Mouse (Mus musculus): ENCODE measurements around the gene Grid2. TPM values are rescaled to one million over a fixed set of nuclear protein-coding genes. Genes with fewer than 3 reads are reported as not detected.
"Not testable (repeated sequence)": the region's sequence is repeated elsewhere in the genome, so short reads cannot be mapped to it uniquely, and the experiment has no call there.

Gene Grid2
- total RNA-seq, 1 experiment from 2014 or later = not detected

DNA sequence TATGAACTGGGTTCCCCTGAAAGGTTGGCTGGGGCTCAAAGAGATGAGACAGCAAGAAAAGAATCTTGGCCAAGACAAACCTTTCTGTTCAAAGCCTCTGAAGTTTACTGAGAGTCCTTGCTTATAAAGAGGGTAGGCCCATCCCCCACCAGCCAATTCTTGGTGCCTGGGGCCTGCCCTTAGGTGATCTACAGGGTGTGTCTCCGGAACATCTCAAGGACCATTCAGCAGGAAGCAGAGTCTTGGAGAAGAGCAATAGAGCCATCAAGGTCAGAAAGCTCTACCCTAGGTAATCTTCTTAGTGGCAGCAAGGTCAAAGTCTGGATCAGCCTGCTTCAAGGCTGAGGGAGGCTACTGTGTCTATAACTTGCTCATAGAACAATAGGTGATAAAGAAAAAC, 313.1 kb downstream of the Grid2 start:
- not testable (repeated sequence) for ATAC-seq (ENCODE audit: extremely low read depth, insufficient number of reproducible peaks, low FRiP score, poor library complexity, severe bottlenecking)

DNA sequence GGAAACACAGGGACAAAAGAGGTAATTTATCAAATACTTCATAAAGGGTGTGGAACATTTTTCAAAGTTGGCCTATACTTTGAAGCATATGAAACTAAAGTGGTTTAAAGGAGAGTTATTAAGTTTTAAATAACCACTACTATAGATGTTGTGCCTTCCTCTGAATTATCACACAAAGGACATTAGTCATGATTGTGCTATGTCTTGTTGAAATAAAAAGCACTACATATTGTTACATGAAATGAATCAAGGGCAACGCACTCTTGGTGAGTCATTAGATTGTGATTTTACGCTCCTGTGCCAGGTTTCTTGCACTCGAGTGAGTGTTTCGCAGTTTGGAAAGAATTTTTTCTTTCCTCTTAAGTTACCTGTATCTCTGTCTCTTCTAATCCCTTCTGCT, 335.0 kb downstream of the Grid2 start:
- ATAC-seq (ENCODE audit: extremely low read depth, insufficient number of reproducible peaks, low FRiP score, poor library complexity, severe bottlenecking) = no peak

DNA sequence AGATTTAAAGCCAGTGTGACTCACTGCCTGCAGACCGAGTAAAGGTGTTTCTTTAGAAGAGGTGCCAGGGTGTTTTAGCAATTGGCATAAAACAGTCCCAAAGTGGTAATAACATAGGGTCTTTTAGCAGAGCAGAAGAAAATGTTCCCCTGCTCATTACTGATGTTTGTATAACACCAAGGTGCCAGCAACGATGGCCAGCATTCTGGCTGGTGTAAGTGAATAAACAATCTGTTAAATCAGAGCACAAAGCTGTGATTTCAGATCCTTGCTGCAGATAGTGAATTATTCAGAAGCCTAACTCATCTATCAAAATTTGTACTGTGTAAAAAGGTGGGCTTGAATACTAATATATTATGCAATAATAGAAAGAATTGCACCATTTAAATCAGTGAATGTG, 353.9 kb downstream of the Grid2 start:
- no peak for ATAC-seq (ENCODE audit: extremely low read depth, insufficient number of reproducible peaks, low FRiP score, poor library complexity, severe bottlenecking)

DNA sequence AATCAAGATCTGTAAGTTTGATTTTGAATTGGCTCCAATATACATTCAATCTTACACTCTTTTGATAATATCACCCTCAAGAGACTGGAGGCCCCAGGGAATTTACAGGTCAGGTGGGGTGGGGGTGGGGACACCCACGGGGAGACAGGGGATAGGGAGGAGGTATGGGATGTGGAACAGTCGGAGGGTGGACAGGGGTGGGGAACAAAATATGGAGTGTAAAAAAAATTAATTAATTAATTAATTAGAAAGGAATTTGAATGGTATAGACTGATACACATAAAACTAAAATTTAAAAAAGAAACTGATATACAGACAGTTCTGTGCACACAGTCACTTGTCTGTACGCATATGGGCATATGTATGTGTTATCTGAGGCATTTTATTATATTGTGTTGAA, 380.3 kb downstream of the Grid2 start:
- ATAC-seq (ENCODE audit: extremely low read depth, insufficient number of reproducible peaks, low FRiP score, poor library complexity, severe bottlenecking) = no peak

DNA sequence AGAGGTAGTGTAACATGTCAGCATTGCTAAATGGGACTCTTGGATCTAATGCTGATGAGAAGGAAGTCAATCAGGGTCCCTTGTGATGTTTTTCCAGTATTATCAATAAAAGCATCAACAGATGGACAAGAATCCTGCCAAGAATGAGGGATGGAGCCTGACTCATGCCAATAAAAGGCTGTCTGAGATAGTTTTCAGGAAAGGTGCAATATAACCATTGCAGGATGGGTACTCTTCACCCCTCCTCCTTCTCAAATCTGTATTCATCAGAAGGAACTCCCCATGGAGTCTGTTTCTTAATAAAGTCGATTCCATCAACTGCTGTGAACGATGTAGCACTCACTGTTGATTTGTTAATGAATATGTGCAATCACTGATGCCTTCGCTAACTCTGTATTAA, 403.7 kb downstream of the Grid2 start:
- ATAC-seq (ENCODE audit: extremely low read depth, insufficient number of reproducible peaks, low FRiP score, poor library complexity, severe bottlenecking) = no peak

DNA sequence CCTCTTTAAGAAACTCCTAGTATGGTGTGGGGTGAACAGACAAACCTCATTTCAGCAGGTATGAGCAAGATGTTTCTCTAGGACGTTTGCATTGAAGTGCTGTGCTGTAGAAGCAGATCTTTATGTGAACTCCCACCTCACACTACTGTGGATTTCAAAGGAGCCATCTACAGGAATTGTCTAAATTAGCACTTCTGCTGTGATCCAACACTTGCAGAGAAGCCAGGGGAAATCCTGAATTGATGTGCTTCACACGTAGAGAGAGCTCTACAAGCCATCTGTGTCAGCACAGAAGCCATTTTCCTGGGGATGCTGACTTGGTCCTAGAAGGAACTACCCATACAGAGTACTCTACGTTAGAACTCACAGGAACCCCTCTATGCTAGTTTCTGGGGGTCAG, 430.0 kb downstream of the Grid2 start:
- no peak for ATAC-seq (ENCODE audit: extremely low read depth, insufficient number of reproducible peaks, low FRiP score, poor library complexity, severe bottlenecking)

DNA sequence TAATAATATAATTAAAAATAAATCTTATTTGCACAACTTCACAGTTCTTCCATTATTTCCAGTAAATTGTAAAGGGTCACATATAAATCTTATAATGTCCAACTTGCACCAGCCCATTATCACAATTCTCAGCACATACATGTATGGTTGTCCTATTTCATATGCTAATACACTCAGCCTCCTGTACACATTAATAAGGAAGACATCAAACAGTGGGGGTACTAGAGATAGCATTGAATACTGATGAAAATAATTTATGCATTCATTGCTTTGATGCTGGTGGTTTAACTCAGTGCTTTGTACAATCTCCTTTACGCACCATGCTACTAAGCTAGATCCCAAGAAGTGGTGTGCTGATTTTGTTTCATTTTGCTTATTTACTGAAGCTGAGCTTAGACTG, 446.0 kb downstream of the Grid2 start:
- ATAC-seq (ENCODE audit: extremely low read depth, insufficient number of reproducible peaks, low FRiP score, poor library complexity, severe bottlenecking) = no peak

DNA sequence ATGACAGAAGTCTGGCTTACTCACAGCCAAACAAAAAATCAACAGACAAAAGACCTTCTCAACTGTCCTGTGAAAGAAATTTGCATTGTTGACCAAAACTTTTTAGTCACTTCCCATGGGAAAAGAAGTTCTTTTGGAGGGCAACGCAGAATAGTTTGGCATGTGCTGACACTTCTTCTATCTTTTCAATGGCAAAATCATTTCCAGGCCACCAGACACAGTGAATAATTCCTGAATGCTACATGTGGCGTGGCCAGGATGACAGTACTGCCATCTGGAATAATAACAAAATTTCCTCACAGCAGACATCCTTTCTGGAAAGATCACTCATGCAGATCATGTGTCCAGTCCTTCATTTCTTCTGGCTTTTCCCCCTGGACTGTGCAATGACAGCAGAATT, 478.1 kb downstream of the Grid2 start:
- ATAC-seq (ENCODE audit: extremely low read depth, insufficient number of reproducible peaks, low FRiP score, poor library complexity, severe bottlenecking) = no peak

DNA sequence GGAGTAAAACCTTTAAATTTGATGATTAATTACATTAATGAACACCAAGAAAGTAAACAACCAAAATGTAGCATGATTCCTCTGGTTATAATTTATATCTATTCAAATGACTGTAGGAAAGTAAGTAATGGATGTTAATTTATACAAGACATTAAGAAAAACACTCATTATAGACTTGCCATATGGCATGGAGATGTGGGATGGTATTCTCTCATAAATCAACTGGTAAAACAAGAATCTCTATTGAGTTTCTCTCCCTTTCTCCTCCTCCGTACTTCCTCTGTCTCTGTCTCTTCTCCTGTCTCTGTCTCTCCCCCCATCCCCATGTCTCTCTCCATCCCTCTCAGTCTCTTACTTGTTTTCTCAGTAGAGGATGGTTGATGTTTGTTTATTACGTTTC, 506.9 kb downstream of the Grid2 start:
- ATAC-seq (ENCODE audit: extremely low read depth, insufficient number of reproducible peaks, low FRiP score, poor library complexity, severe bottlenecking) = no peak

DNA sequence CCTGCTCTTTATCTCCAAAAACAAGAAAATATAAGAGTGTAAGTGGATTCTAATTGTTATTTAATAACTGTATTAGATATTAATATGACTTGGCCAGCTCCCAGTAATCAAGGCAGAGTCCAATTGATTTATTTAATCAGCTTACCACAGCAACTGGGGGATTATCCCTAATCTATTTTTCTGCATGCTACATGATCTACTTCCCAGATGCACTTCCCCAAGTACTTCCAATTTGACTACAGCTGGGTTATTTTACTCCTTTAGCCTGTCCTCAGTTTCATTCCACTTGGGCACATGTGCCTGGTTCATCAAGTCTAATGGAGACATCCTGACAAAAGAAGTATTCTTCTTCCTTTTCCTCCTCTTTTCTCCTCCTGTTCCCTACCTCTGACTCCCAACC, 539.0 kb downstream of the Grid2 start:
- ATAC-seq (ENCODE audit: extremely low read depth, insufficient number of reproducible peaks, low FRiP score, poor library complexity, severe bottlenecking) = no peak

DNA sequence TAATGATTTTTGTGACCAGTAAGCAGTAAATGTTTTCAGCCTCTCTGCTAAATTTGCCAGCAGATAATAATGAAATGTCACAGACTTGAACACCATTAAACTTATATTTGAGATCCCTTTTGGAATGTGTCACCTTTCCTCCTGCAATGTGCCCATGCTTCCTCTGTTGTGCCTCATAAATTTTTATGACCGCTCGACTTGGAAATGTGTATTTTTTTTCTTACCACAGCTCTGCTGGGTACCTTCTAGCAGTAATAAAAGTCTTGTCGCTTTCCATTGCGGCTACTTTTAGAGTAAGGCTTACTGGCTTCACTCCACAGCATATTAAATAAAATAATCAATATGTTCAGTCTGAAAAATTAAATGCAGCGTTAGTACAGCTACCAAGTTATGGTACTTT, 564.6 kb downstream of the Grid2 start:
- no peak for ATAC-seq (ENCODE audit: extremely low read depth, insufficient number of reproducible peaks, low FRiP score, poor library complexity, severe bottlenecking)

DNA sequence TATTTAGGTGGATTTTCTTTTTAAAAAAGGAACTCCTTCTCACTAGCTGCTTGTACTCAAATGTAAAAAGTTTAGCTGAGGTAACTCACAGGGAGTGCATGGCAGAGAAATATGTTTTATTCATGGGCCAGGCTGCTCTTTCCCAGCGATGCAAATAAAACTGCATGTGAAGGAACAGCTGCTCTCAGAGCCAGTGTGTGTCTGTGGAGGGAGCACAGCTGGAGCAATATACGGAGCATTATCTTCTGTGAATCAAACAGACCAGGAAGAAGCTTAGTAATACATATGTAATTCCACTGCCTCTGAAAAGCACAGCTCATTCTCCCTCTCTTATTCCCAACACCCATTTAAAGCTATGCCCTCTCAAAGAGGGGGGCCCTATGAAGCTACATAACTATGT, 607.0 kb downstream of the Grid2 start:
- ATAC-seq (ENCODE audit: extremely low read depth, insufficient number of reproducible peaks, low FRiP score, poor library complexity, severe bottlenecking) = no peak

DNA sequence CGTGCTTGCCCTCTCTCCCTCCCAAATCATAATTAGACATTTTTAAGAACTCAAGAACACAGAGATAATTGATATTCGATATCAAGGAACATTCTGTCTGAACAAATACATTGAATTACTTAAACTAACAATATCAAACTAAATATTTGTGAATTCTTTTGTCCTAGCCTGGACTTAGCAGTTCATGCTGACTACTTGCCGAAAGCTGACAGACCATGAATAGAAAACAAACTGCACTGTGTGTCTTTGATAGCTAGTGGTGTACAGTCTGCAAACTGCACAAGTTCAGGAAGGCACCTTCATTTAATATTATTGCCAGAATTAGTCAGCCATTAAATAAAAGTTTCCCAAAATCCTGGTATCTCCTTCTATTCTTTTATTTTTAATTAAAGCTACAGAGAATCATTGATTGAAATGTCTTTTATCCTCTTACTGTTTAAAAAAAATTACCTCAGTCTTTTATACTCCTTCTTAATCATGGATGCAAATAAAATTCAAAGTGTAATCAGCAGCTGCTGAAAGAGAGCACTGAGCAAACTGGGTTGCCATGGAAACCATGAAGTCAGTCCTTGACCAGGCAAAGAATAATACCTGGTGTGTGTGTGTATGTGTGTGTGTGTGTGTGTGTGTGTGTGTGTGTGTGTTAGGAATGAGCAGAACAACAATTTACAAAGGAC, 621.5 kb downstream of the Grid2 start:
- no peak for ATAC-seq (ENCODE audit: extremely low read depth, insufficient number of reproducible peaks, low FRiP score, poor library complexity, severe bottlenecking)

DNA sequence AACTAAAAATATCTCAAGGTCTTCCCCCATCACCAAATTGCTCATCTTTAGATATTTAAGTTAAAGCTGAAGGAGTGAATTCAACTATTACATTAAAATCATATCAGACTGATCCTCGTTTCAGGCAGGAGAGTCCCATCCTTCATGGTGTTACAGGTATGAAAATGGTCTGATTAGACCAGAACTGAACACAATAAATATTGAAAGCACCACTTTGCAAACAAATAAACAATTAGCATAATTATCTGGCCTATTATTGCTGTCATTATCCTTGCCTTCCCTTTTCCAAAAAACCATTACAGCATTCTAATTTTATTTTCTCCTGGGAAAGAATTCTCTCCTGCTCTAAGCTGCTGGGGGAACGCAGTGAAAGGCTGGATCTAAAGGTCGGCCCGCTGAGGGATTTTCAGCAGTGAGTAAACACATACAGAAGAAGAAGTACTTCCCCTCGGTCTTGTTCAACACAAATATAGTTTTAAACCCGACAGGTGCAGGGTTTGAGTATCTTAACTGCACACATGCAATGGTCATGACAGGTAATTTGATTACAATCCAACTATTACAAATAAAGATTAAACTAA, 622.2 kb downstream of the Grid2 start:
- ATAC-seq (ENCODE audit: extremely low read depth, insufficient number of reproducible peaks, low FRiP score, poor library complexity, severe bottlenecking) = no peak

DNA sequence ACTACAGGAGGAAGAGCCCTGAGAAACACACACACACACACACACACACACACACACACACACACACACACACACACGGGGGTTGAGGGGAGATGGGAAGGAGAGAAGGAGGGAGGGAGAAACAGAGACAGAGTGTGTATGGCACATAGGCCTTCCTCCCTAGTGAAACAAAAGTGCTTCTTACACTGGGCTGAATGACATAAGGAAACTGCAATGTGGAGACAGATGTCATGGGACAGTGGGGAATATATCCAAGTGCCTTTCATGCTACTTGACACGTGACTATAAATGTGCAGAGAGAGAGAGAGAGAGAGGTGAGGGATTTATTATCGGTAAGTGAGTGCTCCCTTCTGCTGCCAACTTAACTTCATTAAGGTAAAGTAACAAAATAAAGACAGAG, 639.0 kb downstream of the Grid2 start:
- ATAC-seq (ENCODE audit: extremely low read depth, insufficient number of reproducible peaks, low FRiP score, poor library complexity, severe bottlenecking) = no peak

DNA sequence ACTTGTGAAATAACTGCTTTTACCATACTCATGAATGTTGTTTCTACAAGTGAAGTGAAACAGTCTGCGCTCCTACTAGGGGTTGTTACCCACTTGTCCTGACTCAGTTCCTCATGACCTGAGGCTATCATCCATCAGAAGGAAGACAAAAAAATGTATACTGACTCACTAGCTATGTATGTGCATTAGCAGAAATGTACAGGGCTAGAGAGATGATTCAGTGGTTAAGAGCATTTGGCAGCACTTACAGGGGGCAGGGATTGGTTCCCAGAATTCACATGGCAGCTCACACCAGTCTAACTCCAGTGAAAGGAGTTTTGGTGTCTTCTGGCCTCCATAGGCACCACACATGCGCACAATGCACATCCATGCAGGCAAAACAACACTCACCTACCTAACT, 642.5 kb downstream of the Grid2 start:
- ATAC-seq (ENCODE audit: extremely low read depth, insufficient number of reproducible peaks, low FRiP score, poor library complexity, severe bottlenecking) = no peak

DNA sequence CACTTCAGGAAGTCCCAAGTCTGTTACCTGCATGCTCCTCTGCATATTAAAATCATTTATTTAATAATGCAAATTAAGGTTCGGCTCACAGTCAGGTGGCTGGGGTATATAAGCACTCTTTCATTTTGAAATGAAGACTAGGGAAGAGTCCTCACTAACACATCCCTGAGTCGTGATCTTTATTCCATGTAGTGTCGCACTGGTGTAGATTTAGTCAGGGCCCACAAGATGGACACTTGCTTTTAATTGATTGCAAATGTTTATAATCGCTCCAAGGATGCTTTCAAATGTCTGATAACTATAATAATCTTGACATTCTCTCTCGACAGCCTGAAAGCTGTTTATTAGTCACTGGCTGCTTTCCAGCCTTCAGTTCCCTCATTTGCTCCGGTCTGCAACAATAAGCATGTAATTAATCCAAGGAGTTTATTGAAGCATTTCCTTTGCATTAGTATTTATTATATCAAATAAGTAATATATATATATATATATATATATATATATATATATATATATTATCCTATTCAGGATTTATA, 661.4 kb downstream of the Grid2 start:
- ATAC-seq (ENCODE audit: extremely low read depth, insufficient number of reproducible peaks, low FRiP score, poor library complexity, severe bottlenecking) = no peak

DNA sequence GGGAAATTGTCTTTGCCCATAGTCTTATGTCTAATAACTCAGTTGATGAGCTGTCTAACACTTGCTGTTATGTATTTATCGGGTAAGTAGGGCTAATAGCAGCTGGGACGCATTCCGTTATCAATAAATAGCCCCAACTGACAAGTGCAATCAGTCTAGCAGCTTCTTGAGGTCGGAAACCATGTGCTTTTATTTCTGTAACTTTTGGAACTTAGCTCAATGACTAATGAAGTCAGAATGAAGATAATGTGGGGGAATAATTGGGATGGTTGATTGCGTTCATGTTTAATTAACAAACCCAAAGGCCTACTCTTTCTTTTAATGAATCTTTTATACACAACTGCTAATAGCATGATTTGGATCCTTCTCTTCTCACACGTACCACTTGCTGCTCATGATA, 666.3 kb downstream of the Grid2 start:
- no peak for ATAC-seq (ENCODE audit: extremely low read depth, insufficient number of reproducible peaks, low FRiP score, poor library complexity, severe bottlenecking)

DNA sequence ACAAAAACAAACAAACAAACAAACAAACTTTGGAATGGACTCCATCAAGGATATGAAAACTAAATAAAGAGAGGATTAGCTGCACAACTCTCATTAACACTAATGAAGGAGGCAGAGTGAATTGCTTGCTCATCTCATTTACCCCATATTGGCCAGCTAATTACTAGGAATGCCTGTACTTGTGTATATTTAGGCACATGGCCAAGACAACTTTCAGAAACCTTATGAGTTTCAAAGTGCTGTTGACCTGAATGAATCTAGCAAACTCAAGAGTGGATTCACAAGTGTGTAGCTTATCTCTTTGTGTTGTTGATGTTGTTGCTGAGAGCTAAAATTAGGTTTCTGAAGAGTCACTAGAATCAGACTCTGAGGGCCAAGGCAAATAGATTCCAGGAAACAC, 675.5 kb downstream of the Grid2 start:
- no peak for ATAC-seq (ENCODE audit: extremely low read depth, insufficient number of reproducible peaks, low FRiP score, poor library complexity, severe bottlenecking)

DNA sequence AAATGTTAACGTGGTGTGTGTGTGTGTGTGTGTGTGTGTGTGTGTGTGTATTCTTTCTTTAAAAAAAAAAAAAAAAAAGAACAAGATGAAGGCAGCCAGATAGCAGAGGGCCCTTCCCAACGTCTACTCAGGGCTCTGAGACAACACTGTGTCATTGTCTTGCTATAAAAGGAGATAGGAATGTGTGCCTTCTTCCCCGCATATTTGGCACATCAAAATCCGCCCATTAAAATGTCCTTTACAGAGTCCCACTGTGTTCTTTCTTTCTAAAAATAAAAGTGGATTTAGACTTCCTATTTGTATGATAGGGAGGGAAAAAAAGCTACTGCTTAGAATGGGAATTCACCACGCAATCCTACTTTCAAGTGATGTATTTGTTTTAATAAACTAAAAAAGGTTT, 691.0 kb downstream of the Grid2 start:
- no peak for ATAC-seq (ENCODE audit: extremely low read depth, insufficient number of reproducible peaks, low FRiP score, poor library complexity, severe bottlenecking)

DNA sequence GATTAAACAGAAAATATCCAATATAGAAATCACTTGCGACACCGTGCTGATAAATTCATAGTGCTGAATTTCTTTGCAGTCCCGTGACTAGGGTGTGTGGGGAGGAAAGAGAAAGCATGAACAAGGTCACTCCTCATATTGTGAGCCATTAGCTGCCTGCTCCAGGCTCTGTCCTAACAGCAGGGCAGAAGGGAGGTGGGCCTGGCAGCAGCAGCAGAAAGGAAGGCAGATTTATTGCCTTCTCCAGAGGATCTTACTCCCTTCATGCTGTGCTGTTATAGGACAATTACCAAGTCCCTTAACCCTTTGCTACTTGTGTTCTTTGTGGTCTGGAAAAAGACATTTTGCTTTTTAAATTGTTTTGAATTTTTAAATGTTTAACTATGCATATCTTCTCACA, 708.1 kb downstream of the Grid2 start:
- no peak for ATAC-seq (ENCODE audit: extremely low read depth, insufficient number of reproducible peaks, low FRiP score, poor library complexity, severe bottlenecking)
